Mouse (Mus musculus) yolk sac, embryonic 10.5 days (tissue): ENCODE data around the gene Iqgap1.

Experiments
- DNase-seq: peaks from one replicate; pipeline ENCODE4 v3.0.0-alpha.2; 2017; ENCODE audit warnings: low spot score

Iqgap1 gene

GRCm38 (mm10) chr7:80803173-80803872 is 22.5 kb downstream of the Iqgap1 start:
- DNase-seq: peak; percentile 97

- DNase-seq: no peak
Observed at GRCm38 (mm10) chr7:80802412-80803160, 23.2 kb downstream of the Iqgap1 start.

DNA sequence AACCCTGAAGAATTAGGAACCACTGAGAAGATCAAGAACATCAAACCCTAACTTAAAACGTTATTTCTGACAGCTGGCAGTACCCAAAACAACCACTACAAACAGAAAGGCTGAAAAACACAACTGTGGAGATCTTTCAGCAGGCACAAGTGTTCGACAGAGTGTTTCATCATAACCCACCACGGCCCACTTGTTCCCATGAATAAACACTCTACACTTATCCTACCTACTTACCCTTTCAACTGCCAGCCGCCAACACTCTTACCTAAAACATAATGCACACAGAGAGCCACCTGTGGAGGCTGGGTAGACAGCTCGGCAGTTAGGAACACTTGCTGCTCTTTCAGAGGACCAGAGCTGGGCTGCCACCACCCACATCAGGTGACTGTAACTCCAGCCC is 26.5 kb downstream of the Iqgap1 start:
- no peak for DNase-seq

DNA sequence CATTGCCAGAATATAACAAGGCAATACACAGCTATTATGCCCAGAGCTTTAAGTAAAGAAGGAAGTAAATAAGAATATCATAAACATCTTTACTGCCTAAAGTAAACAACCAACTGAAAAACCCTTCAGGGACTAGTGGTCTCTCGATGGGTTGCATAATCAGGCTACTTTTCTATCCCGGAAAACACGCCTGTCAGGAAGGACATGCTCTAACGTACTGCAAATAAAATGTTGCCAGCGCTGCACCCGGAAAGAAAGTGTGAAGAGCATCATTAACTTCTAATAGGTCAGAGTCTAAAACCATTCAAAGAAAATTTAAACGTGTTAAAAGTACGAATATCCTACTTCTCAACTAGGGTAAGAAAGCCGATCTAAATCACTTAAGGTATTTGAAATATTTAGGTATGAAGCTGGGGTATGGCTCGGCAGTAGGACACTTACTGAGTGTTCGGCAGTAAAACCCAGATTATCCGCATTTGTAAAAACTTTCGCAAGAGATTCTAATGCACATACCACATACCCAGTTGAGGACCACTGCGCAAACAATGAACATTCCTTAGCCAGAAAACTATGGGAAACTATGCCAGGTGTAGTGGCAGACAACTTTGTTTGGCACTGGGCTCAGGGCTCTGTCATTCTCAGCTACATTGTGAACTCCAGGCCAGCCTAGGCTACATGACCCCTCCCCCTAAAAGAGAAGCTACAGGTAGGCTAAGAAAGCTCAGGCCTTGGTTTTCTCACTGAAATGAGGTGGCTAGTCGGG is 28.8 kb downstream of the Iqgap1 start:
- no peak for DNase-seq

DNA sequence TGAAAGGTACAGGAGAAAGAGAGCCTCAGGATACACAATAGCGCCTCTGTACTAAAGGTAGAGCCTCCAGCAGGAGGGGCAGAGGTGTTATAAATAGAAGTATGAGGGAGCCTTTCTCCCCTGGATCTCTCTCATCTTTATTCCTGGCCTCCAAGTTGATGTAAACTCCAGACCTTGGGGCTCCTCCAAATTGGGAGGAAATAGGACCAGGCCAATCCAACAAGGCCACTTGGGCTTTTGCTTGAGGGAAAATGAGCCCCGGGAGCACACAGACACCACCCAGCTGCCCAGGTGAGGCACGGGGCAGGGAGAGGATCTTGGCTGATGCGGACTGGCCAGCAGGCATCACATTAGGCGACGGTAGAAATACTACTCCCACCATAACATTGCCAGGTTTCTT is 29.5 kb downstream of the Iqgap1 start:
- no peak for DNase-seq

DNA sequence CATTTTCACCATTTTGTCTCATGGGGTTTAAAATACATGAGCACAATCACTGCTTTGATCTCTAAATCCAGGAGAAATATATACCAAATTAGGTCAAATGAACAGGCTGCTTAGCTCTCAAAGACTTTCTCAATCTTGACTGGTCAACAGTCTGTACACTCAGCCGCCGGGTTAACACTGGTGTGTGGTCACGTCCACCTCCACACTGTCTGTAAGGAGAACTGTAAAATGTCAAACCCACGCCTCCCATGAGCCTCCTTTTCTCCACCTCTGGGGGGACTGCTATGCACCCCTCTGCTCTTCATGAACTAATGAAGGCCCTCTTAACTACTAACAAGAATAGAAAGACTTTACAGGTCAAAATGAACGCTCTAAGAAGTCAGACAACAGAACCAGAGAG is 36.2 kb downstream of the Iqgap1 start:
- DNase-seq: no peak

- no peak for DNase-seq
Observed at GRCm38 (mm10) chr7:80789061-80789460, 36.7 kb downstream of the Iqgap1 start.

- DNase-seq: no peak
Observed at GRCm38 (mm10) chr7:80788002-80788401, 37.8 kb downstream of the Iqgap1 start.

GRCm38 (mm10) chr7:80786746-80787145 is 39.0 kb downstream of the Iqgap1 start:
- no peak for DNase-seq

DNA sequence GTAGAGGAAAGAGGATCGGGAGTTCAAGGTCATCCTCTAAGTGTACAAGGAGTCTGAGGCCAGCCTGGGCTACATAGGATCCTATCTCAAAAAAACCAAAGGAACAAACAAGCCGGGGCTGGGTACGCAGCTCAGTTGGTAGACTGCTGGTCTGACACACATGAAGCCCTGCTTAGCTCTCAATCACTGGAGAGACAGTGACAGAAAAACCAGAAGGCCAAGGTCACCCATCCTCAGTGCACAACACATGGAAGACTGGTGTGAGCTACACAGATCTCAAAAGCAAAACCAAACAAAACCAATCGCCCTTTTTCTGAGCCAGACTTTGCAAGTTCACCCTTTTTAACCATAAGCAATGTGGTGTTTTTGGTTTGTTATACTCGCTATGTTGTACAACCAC is 41.9 kb downstream of the Iqgap1 start:
- no peak for DNase-seq

GRCm38 (mm10) chr7:80782155-80783109 is 43.3 kb downstream of the Iqgap1 start:
- no peak for DNase-seq

- DNase-seq: no peak
Observed at GRCm38 (mm10) chr7:80781444-80782120, 44.2 kb downstream of the Iqgap1 start.

- DNase-seq: no peak
Observed at GRCm38 (mm10) chr7:80778958-80779669, 46.7 kb downstream of the Iqgap1 start.

GRCm38 (mm10) chr7:80778376-80778775 is 47.4 kb downstream of the Iqgap1 start:
- no peak for DNase-seq

GRCm38 (mm10) chr7:80777151-80777550 is 48.6 kb downstream of the Iqgap1 start:
- no peak for DNase-seq

DNA sequence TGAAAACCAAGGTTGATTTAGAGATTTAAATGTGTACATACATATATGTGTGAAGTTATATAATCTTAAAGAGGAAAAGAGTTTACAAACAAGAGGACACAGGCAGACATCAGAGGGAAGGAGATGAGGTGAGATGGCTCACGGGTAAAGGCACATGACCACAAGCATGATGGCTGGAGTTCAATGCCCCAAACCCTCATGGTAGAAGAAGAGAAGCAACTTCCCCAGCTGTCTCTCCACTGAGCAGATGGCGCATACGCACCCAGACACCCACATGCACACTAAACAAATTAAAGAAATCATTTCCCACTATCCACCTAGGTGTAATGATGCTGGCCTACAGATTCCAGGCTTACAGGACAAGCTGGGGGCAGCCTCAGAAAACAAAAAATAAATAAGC is 49.7 kb downstream of the Iqgap1 start:
- DNase-seq: no peak

DNA sequence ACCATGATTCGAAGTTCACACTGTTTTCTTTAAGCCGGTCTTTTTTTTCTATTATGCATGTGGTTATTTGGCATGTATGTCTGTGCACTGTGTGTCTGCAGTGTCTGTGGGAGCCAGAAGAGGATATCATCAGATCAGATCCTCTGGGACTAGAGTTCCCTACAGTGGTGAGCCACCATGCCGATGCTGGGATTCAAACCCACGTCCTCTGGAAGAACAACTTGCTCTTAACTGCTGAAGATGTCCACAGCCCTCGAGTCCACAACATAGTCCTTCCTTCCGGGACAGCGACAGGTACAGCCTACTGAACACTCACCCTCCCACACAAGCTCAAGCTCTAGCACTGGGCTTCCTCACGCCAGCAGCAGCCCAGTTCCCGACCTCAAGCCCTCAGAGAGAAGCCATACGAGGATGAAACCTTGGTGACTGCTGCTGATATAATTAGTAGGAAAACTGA is 50.3 kb downstream of the Iqgap1 start:
- DNase-seq: no peak

GRCm38 (mm10) chr7:80774615-80775447 is 50.9 kb downstream of the Iqgap1 start:
- DNase-seq: no peak

DNA sequence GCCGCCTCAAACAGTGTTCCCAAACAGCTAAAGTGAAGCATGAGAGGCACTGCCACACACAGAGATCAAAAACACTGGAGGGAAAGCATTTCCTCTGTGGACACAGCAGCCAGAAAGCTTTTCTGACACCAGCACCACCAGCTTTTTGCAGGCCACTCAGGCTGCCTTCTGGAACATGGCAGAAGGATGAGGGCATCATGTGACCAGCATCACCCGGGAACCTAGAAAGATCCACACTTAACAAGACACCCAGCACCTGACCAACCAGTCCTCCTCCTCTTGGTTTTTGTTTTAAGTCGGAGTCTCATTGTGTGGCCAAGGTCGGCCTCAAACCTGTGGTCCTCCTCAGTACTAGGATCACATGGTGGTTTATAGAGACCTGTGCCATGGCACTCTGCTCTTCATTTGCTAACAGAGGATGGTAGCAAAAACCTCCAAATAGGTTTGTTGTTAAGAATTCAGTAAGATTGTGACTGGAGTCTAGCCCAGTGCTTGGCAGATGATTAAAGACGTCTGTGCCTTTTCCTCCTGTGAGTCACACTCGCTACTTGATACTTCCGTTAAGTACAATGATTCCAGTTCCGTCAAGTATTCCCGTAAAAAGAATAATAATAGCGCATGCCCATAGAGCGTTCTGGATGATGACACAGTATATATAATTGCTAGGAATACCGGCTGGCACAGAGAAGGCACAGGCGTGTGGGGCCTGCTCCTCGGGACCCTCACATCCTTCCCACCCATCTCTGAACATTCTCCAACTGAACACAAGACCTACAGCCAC is 51.8 kb downstream of the Iqgap1 start:
- DNase-seq: no peak
